33 mouse cellular contexts compared by ENCODE assay signal in the genomic region with DNA sequence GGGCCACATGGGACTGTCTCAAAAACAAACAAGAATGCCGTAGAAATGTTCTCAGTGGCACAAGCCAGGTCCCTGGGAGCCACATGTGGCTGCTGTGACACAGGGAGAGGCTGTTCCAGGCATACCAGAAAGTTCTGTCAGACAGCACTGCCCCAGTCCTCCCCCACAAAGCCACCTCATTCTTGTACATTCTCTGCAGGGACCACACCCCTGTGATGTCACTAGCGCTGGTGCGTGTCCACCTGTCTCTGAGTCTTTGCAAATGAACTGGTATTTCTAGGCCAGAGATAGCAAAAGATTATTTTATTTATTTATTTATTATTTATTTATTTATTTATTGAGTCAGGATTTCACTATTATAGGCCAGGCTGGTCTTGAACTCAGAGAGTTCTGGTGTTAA. TPM values are rescaled to one million over a fixed set of nuclear protein-coding genes. Genes with fewer than 3 reads are reported as not detected.
"Had no signal": no experiment of that assay in that cellular context is flagged by ENCODE, and none has a peak within 500 bp of the region (broad histone marks: within the 10 kb centered on the region; RNA-seq: fewer than 3 reads in every experiment).

No protein-coding gene starts in this region.

- H3K27me3 ChIP-seq: intestine, embryonic 15.5 days had no signal

- H3K27ac ChIP-seq: heart, embryonic 10.5 days; heart, embryonic 15.5 days; hindbrain, embryonic 10.5 days; hindbrain, embryonic 12.5 days; hindbrain, embryonic 13.5 days; hindbrain, embryonic 14.5 days; hindbrain, embryonic 15.5 days; hindbrain, postnatal 0 days; intestine, embryonic 15.5 days; kidney, embryonic 15.5 days; kidney, postnatal 0 days; layer of hippocampus, adult 2 months had no signal

- ATAC-seq: hindbrain, embryonic 16.5 days; hindbrain, postnatal 0 days; inflammation-experienced regulatory T-cells, adult 6 months; intestine, embryonic 15.5 days; intestine, embryonic 16.5 days; intestine, postnatal 0 days had no signal

- H3K36me3 ChIP-seq: heart, embryonic 10.5 days; heart, embryonic 12.5 days; heart, embryonic 15.5 days; hindbrain, embryonic 10.5 days; hindbrain, embryonic 12.5 days; hindbrain, embryonic 13.5 days; hindbrain, embryonic 15.5 days; intestine, embryonic 15.5 days; kidney, embryonic 15.5 days had no signal

- H3K4me2 ChIP-seq: heart, embryonic 11.5 days; heart, embryonic 12.5 days; heart, embryonic 15.5 days; hindbrain, embryonic 12.5 days; hindbrain, embryonic 13.5 days; hindbrain, embryonic 14.5 days; hindbrain, embryonic 15.5 days; intestine, embryonic 15.5 days; kidney, embryonic 15.5 days had no signal

- DNase-seq: heart, postnatal 10 days; heart, postnatal 14 days; heart, postnatal 36 days; heart, postnatal 4 days; kidney, adult 11 months; kidney, adult 18-20 months; kidney, adult 8-10 months; kidney, postnatal 10 days; kidney, postnatal 14 days; kidney, postnatal 36 days; kidney, postnatal 4 days; layer of hippocampus, adult 9-11 months; layer of hippocampus, postnatal 36 days had no signal

- H3K4me3 ChIP-seq: heart, embryonic 10.5 days; heart, embryonic 12.5 days; heart, embryonic 15.5 days; hindbrain, embryonic 10.5 days; hindbrain, embryonic 12.5 days; hindbrain, embryonic 13.5 days; hindbrain, embryonic 15.5 days; intestine, embryonic 15.5 days; kidney, embryonic 15.5 days; layer of hippocampus, adult 2 months had no signal

- H3K9me3 ChIP-seq: heart, embryonic 10.5 days; heart, embryonic 12.5 days; heart, embryonic 15.5 days; hindbrain, embryonic 10.5 days; hindbrain, embryonic 12.5 days; hindbrain, embryonic 13.5 days; hindbrain, embryonic 15.5 days; intestine, embryonic 15.5 days; kidney, embryonic 15.5 days had no signal

- H3K9ac ChIP-seq: heart, embryonic 12.5 days; heart, embryonic 15.5 days; hindbrain, embryonic 12.5 days; hindbrain, embryonic 13.5 days; hindbrain, embryonic 14.5 days; hindbrain, embryonic 15.5 days; intestine, embryonic 15.5 days; kidney, embryonic 15.5 days had no signal

RNA-seq across cellular contexts. Expression of gene Gm20431, which starts 22.4 kb away (rescaled TPM):
- total RNA-seq: hematopoietic stem cell, adult 5-6 weeks had no signal
- polyA plus RNA-seq: inflammation-experienced regulatory T-cells, adult 6 months; large intestine, adult 2 months had no signal
